ENCODE assay signal across 13 mouse cellular contexts in genomic region chr7:4122076-4122768, GRCm38 (mm10). TPM values are rescaled to one million over a fixed set of nuclear protein-coding genes. Genes with fewer than 3 reads are reported as not detected.
DNase-seq lines count a peak whose midpoint lies in the region; ATAC-seq and TF ChIP-seq lines count a peak whose summit lies in the region.
"Had no signal": no experiment of that assay in that cellular context is flagged by ENCODE, and none has a peak within 500 bp of the region (broad histone marks: within the 10 kb centered on the region; RNA-seq: fewer than 3 reads in every experiment).

No protein-coding gene starts in this region.

- 28% methylated on average over 11 of the region's 11 CpGs for WGBS in forebrain, postnatal 0 days
- WGBS in midbrain, embryonic 15.5 days, result 35% methylated on average over 11 of the region's 11 CpGs

- H3K9ac ChIP-seq in forebrain, postnatal 0 days, result peak overlapping the region; percentile 28; the same call in 1 of the 2 replicates
- H3K9ac ChIP-seq in midbrain, embryonic 15.5 days, result 0 out of 2 replicates have a peak overlapping the region, but pooled peaks have one; percentile 20

- H3K9me3 ChIP-seq in forebrain, postnatal 0 days (ENCODE audit: low read length), result no peaks in the 10 kb centered on the region
- H3K9me3 ChIP-seq in midbrain, embryonic 15.5 days, result no peaks in the 10 kb centered on the region

- peaks cover 17% of the 10 kb centered on the region; the same call in 1 of the 2 replicates for H3K36me3 ChIP-seq in forebrain, postnatal 0 days (ENCODE audit: insufficient read depth)
- H3K36me3 ChIP-seq in midbrain, embryonic 15.5 days (replicated peaks), result no peaks in the 10 kb centered on the region

- no peak overlapping the region for H3K4me3 ChIP-seq in forebrain, postnatal 0 days (ENCODE audit: low read depth, low read length)
- no peak overlapping the region for H3K4me3 ChIP-seq in midbrain, embryonic 15.5 days
- H3K4me3 ChIP-seq: erythroblast, embryonic 14.5 days had no signal

- peak overlapping the region; percentile 58 for H3K4me2 ChIP-seq in forebrain, postnatal 0 days (ENCODE audit: low read depth)
- H3K4me2 ChIP-seq in midbrain, embryonic 15.5 days, result peak overlapping the region; percentile 87

- H3K27ac ChIP-seq in forebrain, postnatal 0 days (ENCODE audit: low read depth, low read length), result peak overlapping the region; percentile 86
- H3K27ac ChIP-seq in midbrain, embryonic 15.5 days, result peak overlapping the region; percentile 81

- TF ChIP-seq CTCF in forebrain, postnatal 0 days (IDR thresholded peaks at IDR 0.05; ENCODE audit: low read depth), result no peak

- no peaks in the 10 kb centered on the region for H3K27me3 ChIP-seq in forebrain, postnatal 0 days (ENCODE audit: insufficient read depth, low read length)
- H3K27me3 ChIP-seq in midbrain, embryonic 15.5 days (replicated peaks), result no peaks in the 10 kb centered on the region

- H3K4me1 ChIP-seq in forebrain, postnatal 0 days (ENCODE audit: insufficient read depth), result peaks cover 15% of the 10 kb centered on the region
- H3K4me1 ChIP-seq in midbrain, embryonic 15.5 days, result peaks cover 63% of the 10 kb centered on the region

- ATAC-seq in forebrain, postnatal 0 days, result no peak
- ATAC-seq in midbrain, embryonic 15.5 days (replicated peaks), result no peak

- peak; percentile 17 for DNase-seq in cerebellum, adult 8-10 months
- DNase-seq in cerebellum, postnatal 4 days (ENCODE audit: low spot score in 2 of 2), result no peak
- peak; percentile 37 for DNase-seq in Muller cell, postnatal 12 days (ENCODE audit: inconsistent ontology term)
- no peak for DNase-seq in forebrain, postnatal 0 days
- DNase-seq in urinary bladder, postnatal 14 days (ENCODE audit: low spot score), result no peak
- no peak for DNase-seq in right cerebral cortex, postnatal 4 days
- no peak for DNase-seq in right cerebral cortex, postnatal 10 days (ENCODE audit: low spot score in 2 of 2)
- DNase-seq: heart, postnatal 36 days; kidney, postnatal 14 days; lung, adult 18-20 months had no signal

RNA-seq across cellular contexts. Expression of gene Ttyh1, which starts 3.0 kb away (rescaled TPM):
- 180 and 204 TPM in 2 replicates for total RNA-seq in forebrain, postnatal 0 days (2014; rRNA removed)
- 90.0 and 160 TPM in 2 replicates for polyA plus RNA-seq in forebrain, postnatal 0 days (2015; fragmentation: Nextera tagmentation; extraction: Ambion mirVana)
- 115 and 144 TPM in 2 replicates for polyA plus RNA-seq in midbrain, embryonic 15.5 days (2015; fragmentation: Nextera tagmentation; extraction: Ambion mirVana)
- total RNA-seq: megakaryocyte, adult 5-6 weeks had no signal
- polyA plus RNA-seq: erythroblast, embryonic 14.5 days had no signal

RNA-seq across cellular contexts. Expression of gene Leng8, which starts 14.6 kb away (rescaled TPM):
- 124 and 174 TPM in 2 replicates for total RNA-seq in forebrain, postnatal 0 days (2014; rRNA removed)
- 20.5 and 35.8 TPM in 2 replicates for polyA plus RNA-seq in forebrain, postnatal 0 days (2015; fragmentation: Nextera tagmentation; extraction: Ambion mirVana)
- polyA plus RNA-seq in midbrain, embryonic 15.5 days (2015; fragmentation: Nextera tagmentation; extraction: Ambion mirVana), result 102 and 104 TPM in 2 replicates

RNA-seq across cellular contexts. Expression of gene Leng9, which starts 28.0 kb away (rescaled TPM):
- total RNA-seq in forebrain, postnatal 0 days (2014; rRNA removed), result 5.1 and 5.5 TPM in 2 replicates
- 4.4 and 4.8 TPM in 2 replicates for polyA plus RNA-seq in forebrain, postnatal 0 days (2015; fragmentation: Nextera tagmentation; extraction: Ambion mirVana)
- polyA plus RNA-seq in midbrain, embryonic 15.5 days (2015; fragmentation: Nextera tagmentation; extraction: Ambion mirVana), result 5.2 and 6.0 TPM in 2 replicates

RNA-seq across cellular contexts. Expression of gene Cdc42ep5, which starts 42.4 kb away (rescaled TPM):
- total RNA-seq in forebrain, postnatal 0 days (2014; rRNA removed), result 3.5 and 4.0 TPM in 2 replicates
- polyA plus RNA-seq in forebrain, postnatal 0 days (2015; fragmentation: Nextera tagmentation; extraction: Ambion mirVana), result 6.7 and 6.9 TPM in 2 replicates
- 6.2 and 6.4 TPM in 2 replicates for polyA plus RNA-seq in midbrain, embryonic 15.5 days (2015; fragmentation: Nextera tagmentation; extraction: Ambion mirVana)
- total RNA-seq: megakaryocyte, adult 5-6 weeks had no signal

RNA-seq across cellular contexts. Expression of gene Lair1, which starts 59.2 kb away (rescaled TPM):
- 2.0 and 3.2 TPM in 2 replicates for total RNA-seq in forebrain, postnatal 0 days (2014; rRNA removed)
- polyA plus RNA-seq in forebrain, postnatal 0 days (2015; fragmentation: Nextera tagmentation; extraction: Ambion mirVana), result 1.3 and 2.2 TPM in 2 replicates
- polyA plus RNA-seq in midbrain, embryonic 15.5 days (2015; fragmentation: Nextera tagmentation; extraction: Ambion mirVana), result 1.7 and 1.9 TPM in 2 replicates
- polyA plus RNA-seq: erythroblast, embryonic 14.5 days had no signal

Comparison
In these comparisons a context has a peak if more than half of its experiments do, and no peak if none do; other contexts are left out.
1. DNase-seq: peak in cerebellum, adult 8-10 months (single experiment) and Muller cell, postnatal 12 days (single experiment); none in cerebellum, postnatal 4 days (0 of 2), forebrain, postnatal 0 days (single experiment), urinary bladder, postnatal 14 days (single experiment), right cerebral cortex, postnatal 4 days (single experiment) and right cerebral cortex, postnatal 10 days (0 of 2).